Comparison of ENCODE assay signal across 17 mouse cellular contexts in the genomic region with DNA sequence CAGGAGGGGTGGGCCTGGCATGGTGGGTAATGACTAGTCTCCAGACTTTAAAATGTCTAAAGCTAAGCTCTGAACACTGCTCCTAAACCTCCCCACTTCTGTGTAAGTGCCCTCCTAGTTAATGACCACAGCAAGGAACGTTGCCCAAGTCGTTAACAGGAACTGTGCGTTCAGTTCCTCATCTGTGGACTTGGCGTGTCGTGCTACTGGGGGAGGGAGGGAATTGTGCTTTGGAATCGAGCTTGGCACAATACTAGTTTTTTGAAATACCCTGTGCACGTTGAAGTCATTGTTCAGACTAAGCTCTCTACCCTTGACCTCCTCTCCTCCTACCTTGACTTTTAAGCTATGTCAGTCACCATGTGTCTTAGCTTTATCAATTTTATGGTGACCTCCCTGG. TPM values are rescaled to one million over a fixed set of nuclear protein-coding genes. Genes with fewer than 3 reads are reported as not detected.
DNase-seq lines count a peak whose midpoint lies in the region; ATAC-seq lines count a peak whose summit lies in the region.
"Had no signal": no experiment of that assay in that cellular context is flagged by ENCODE, and none has a peak within 500 bp of the region (broad histone marks: within the 10 kb centered on the region; RNA-seq: fewer than 3 reads in every experiment).

No protein-coding gene starts in this region.

- H3K4me3 ChIP-seq in neural tube, embryonic 15.5 days (replicated peaks), result no peak overlapping the region
- H3K4me3 ChIP-seq in embryonic facial prominence, embryonic 10.5 days, result no peak overlapping the region
- H3K4me3 ChIP-seq: left cerebral cortex, adult 2 months; midbrain, embryonic 10.5 days had no signal

- H3K4me2 ChIP-seq in neural tube, embryonic 15.5 days, result no peak overlapping the region

- peaks cover 23% of the 10 kb centered on the region for H3K4me1 ChIP-seq in neural tube, embryonic 15.5 days
- no peaks in the 10 kb centered on the region for H3K4me1 ChIP-seq in embryonic facial prominence, embryonic 10.5 days
- H3K4me1 ChIP-seq: midbrain, embryonic 10.5 days had no signal

- H3K27ac ChIP-seq in neural tube, embryonic 15.5 days (replicated peaks), result 0 out of 2 replicates have a peak overlapping the region, but pooled peaks have one; percentile 13
- H3K27ac ChIP-seq in embryonic facial prominence, embryonic 10.5 days (replicated peaks), result no peak overlapping the region
- H3K27ac ChIP-seq: left cerebral cortex, adult 2 months; liver, embryonic 14.5 days; midbrain, embryonic 10.5 days had no signal

- peak; percentile 11 for DNase-seq in gastrocnemius, adult 18-20 months (ENCODE audit: low spot score)
- no peak for DNase-seq in gastrocnemius, postnatal 25 days
- no peak for DNase-seq in neural tube, embryonic 10.5 days (ENCODE audit: extremely low spot score, low spot score)
- DNase-seq in embryonic facial prominence, embryonic 10.5 days (ENCODE audit: low spot score), result no peak
- no peak for DNase-seq in ovary, postnatal 36 days (ENCODE audit: low spot score)
- DNase-seq: cerebellum, adult 11-12 months; gastrocnemius, postnatal 14 days; lung, postnatal 10 days; thymus, postnatal 36 days had no signal

- H3K27me3 ChIP-seq in neural tube, embryonic 15.5 days (replicated peaks), result no peaks in the 10 kb centered on the region
- no peaks in the 10 kb centered on the region for H3K27me3 ChIP-seq in embryonic facial prominence, embryonic 10.5 days (replicated peaks; ENCODE audit: low read depth, poor library complexity, severe bottlenecking)

- H3K9me3 ChIP-seq in neural tube, embryonic 15.5 days (replicated peaks), result no peaks in the 10 kb centered on the region
- no peaks in the 10 kb centered on the region for H3K9me3 ChIP-seq in embryonic facial prominence, embryonic 10.5 days
- H3K9me3 ChIP-seq: midbrain, embryonic 10.5 days had no signal

- WGBS in neural tube, embryonic 15.5 days, result 58% methylated on average over 7 of the region's 7 CpGs
- 79% methylated on average over 7 of the region's 7 CpGs for WGBS in embryonic facial prominence, embryonic 10.5 days

- no peaks in the 10 kb centered on the region for H3K36me3 ChIP-seq in neural tube, embryonic 15.5 days
- no peaks in the 10 kb centered on the region for H3K36me3 ChIP-seq in embryonic facial prominence, embryonic 10.5 days (replicated peaks)
- H3K36me3 ChIP-seq: G1E; midbrain, embryonic 10.5 days had no signal

- H3K9ac ChIP-seq in neural tube, embryonic 15.5 days (replicated peaks), result no peak overlapping the region
- H3K9ac ChIP-seq: liver, embryonic 14.5 days had no signal

- ATAC-seq in neural tube, embryonic 15.5 days (ENCODE audit: low FRiP score), result no peak
- peak; percentile 99 for ATAC-seq in granulocyte monocyte progenitor cell, adult 5-6 weeks (replicated peaks; ENCODE audit: poor library complexity, severe bottlenecking)
- ATAC-seq: inflammation-experienced regulatory T-cells, adult 6 months had no signal

RNA-seq across cellular contexts. Expression of a gene that starts 12.3 kb away (rescaled TPM):
- total RNA-seq in gastrocnemius, adult 18-20 months (2021), result 1 to 10 TPM in 1 of 2 experiments, under 1 TPM in 1; 0.69 to 1.4 TPM
- total RNA-seq in gastrocnemius, postnatal 25 days (2021), result 1 to 10 TPM; 1.3 to 3.4 TPM
- polyA plus RNA-seq in neural tube, embryonic 15.5 days (2015; fragmentation: Nextera tagmentation; extraction: Ambion mirVana), result 1.5 and 1.7 TPM in 2 replicates
- 2.8 and 3.0 TPM in 2 replicates for total RNA-seq in granulocyte monocyte progenitor cell, adult 5-6 weeks (2014; fragmentation: Nextera tagmentation)
- 2.7 and 2.8 TPM in 2 replicates for total RNA-seq in granulocyte monocyte progenitor cell, adult 5-6 weeks (2017)
- 3.7 and 3.9 TPM in 2 replicates for polyA plus RNA-seq in embryonic facial prominence, embryonic 10.5 days (2016; fragmentation: Nextera tagmentation; extraction: Ambion mirVana)

RNA-seq across cellular contexts. Expression of a gene that starts 19.5 kb away (rescaled TPM):
- 1 to 10 TPM; 4.4 to 5.4 TPM for total RNA-seq in gastrocnemius, adult 18-20 months (2021)
- total RNA-seq in gastrocnemius, postnatal 25 days (2021), result 10 to 100 TPM; 10.2 to 13.3 TPM
- 5.2 and 8.9 TPM in 2 replicates for polyA plus RNA-seq in neural tube, embryonic 15.5 days (2015; fragmentation: Nextera tagmentation; extraction: Ambion mirVana)
- total RNA-seq in granulocyte monocyte progenitor cell, adult 5-6 weeks (2014; fragmentation: Nextera tagmentation), result 0.13 and 0.24 TPM in 2 replicates
- total RNA-seq in granulocyte monocyte progenitor cell, adult 5-6 weeks (2017), result 0.04 and 0.05 TPM in 2 replicates
- 2.0 and 2.5 TPM in 2 replicates for polyA plus RNA-seq in embryonic facial prominence, embryonic 10.5 days (2016; fragmentation: Nextera tagmentation; extraction: Ambion mirVana)
- total RNA-seq: neutrophil, adult 5-6 weeks had no signal

Comparison
In these comparisons a context has a peak if more than half of its experiments do, and no peak if none do; other contexts are left out.
1. RNA of a gene that starts 19.5 kb away (total RNA-seq): 10.2 to 13.3 TPM in gastrocnemius, postnatal 25 days and 4.4 to 5.4 TPM in gastrocnemius, adult 18-20 months; 0.04 to 0.24 TPM in granulocyte monocyte progenitor cell, adult 5-6 weeks; every median in the first group is over 4 times any median in the second.